Mouse (Mus musculus) embryo, embryonic 10.5 days (tissue): Measurements from ENCODE around the gene Gm17545.
"Not testable (repeated sequence)": the region's sequence is repeated elsewhere in the genome, so short reads cannot be mapped to it uniquely, and the experiment has no call there.

Source experiments
- DNase-seq: peaks from one replicate; pipeline ENCODE4 v3.0.0-alpha.2; 2015; ENCODE audit warnings: low spot score

The Gm17545 gene

GRCm38 (mm10) chr9:22453990-22454389 is at the start of gene Gm17545:
Gm17545 (plus strand) TSS chr9:22454290.
- DNase-seq: not testable (repeated sequence)

GRCm38 (mm10) chr9:22405414-22405813 is 48.7 kb upstream of the Gm17545 start:
- DNase-seq: no peak

- DNase-seq: not testable (repeated sequence)
Observed at GRCm38 (mm10) chr9:22407633-22408032, 46.5 kb upstream of the Gm17545 start.

- DNase-seq: not testable (repeated sequence)
Observed at GRCm38 (mm10) chr9:22408344-22408743, 45.7 kb upstream of the Gm17545 start.

- no peak for DNase-seq
Observed at GRCm38 (mm10) chr9:22409501-22409900, 44.6 kb upstream of the Gm17545 start.

GRCm38 (mm10) chr9:22411002-22411857 is 42.9 kb upstream of the Gm17545 start, which contains the start of gene 9530077C05Rik:
9530077C05Rik (plus strand) TSS chr9:22411513.
- DNase-seq: peak; percentile 98

- no peak for DNase-seq
Observed at GRCm38 (mm10) chr9:22416187-22416586, 37.9 kb upstream of the Gm17545 start.

- DNase-seq: no peak
Observed at GRCm38 (mm10) chr9:22417547-22417946, 36.5 kb upstream of the Gm17545 start.

GRCm38 (mm10) chr9:22419877-22420276 is 34.2 kb upstream of the Gm17545 start:
- no peak for DNase-seq

- peak; percentile 45 for DNase-seq
Observed at GRCm38 (mm10) chr9:22420491-22420890, 33.6 kb upstream of the Gm17545 start.

GRCm38 (mm10) chr9:22422559-22422958 is 31.5 kb upstream of the Gm17545 start:
- no peak for DNase-seq

GRCm38 (mm10) chr9:22423507-22423906 is 30.6 kb upstream of the Gm17545 start:
- no peak for DNase-seq

- DNase-seq: no peak
Observed at GRCm38 (mm10) chr9:22424196-22424595, 29.9 kb upstream of the Gm17545 start.

GRCm38 (mm10) chr9:22424719-22425118 is 29.4 kb upstream of the Gm17545 start:
- no peak for DNase-seq

- DNase-seq: no peak
Observed at GRCm38 (mm10) chr9:22428028-22428665, 25.9 kb upstream of the Gm17545 start.

GRCm38 (mm10) chr9:22428666-22429410 is 25.3 kb upstream of the Gm17545 start:
- DNase-seq: no peak

- DNase-seq: no peak
Observed at GRCm38 (mm10) chr9:22429533-22430241, 24.4 kb upstream of the Gm17545 start.

GRCm38 (mm10) chr9:22430315-22430840 is 23.7 kb upstream of the Gm17545 start:
- peak; percentile 22 for DNase-seq

- no peak for DNase-seq
Observed at GRCm38 (mm10) chr9:22433221-22433620, 20.9 kb upstream of the Gm17545 start.

GRCm38 (mm10) chr9:22434101-22434500 is 20.0 kb upstream of the Gm17545 start:
- no peak for DNase-seq

GRCm38 (mm10) chr9:22438826-22439225 is 15.3 kb upstream of the Gm17545 start:
- DNase-seq: no peak

- DNase-seq: no peak
Observed at GRCm38 (mm10) chr9:22443157-22443556, 10.9 kb upstream of the Gm17545 start.
